ENCODE assay signal across 24 mouse cellular contexts in genomic region chr12:92926942-92927341, GRCm38 (mm10).
A peak's percentile ranks its signal among the peaks of the same experiment; 100 is the strongest.
DNase-seq lines count a peak whose midpoint lies in the region; ATAC-seq lines count a peak whose summit lies in the region.
"Had no signal": no experiment of that assay in that cellular context is flagged by ENCODE, and none has a peak within 500 bp of the region (broad histone marks: within the 10 kb centered on the region; RNA-seq: fewer than 3 reads in every experiment).

No protein-coding gene starts in this region.

- H3K4me1 ChIP-seq in heart, embryonic 15.5 days (replicated peaks) = no peaks in the 10 kb centered on the region
- no peaks in the 10 kb centered on the region for H3K4me1 ChIP-seq in midbrain, embryonic 15.5 days
- H3K4me1 ChIP-seq in midbrain, embryonic 11.5 days (ENCODE audit: control insufficient read depth, insufficient read depth, low read length) = no peaks in the 10 kb centered on the region
- H3K4me1 ChIP-seq: embryonic facial prominence, embryonic 15.5 days; midbrain, embryonic 12.5 days; neural tube, embryonic 15.5 days had no signal

- 19% methylated on average over 1 of the region's 1 CpGs for WGBS in heart, embryonic 15.5 days
- WGBS in midbrain, embryonic 15.5 days = 14% methylated on average over 1 of the region's 1 CpGs
- WGBS in midbrain, embryonic 11.5 days = 49% methylated on average over 1 of the region's 1 CpGs

- H3K4me3 ChIP-seq in heart, embryonic 15.5 days = no peak overlapping the region
- no peak overlapping the region for H3K4me3 ChIP-seq in midbrain, embryonic 15.5 days
- no peak overlapping the region for H3K4me3 ChIP-seq in midbrain, embryonic 11.5 days (ENCODE audit: low read depth, low read length)
- H3K4me3 ChIP-seq: embryonic facial prominence, embryonic 15.5 days; heart, adult 2 months; midbrain, embryonic 12.5 days; neural tube, embryonic 15.5 days had no signal

- H3K27me3 ChIP-seq in heart, embryonic 15.5 days = no peaks in the 10 kb centered on the region
- no peaks in the 10 kb centered on the region for H3K27me3 ChIP-seq in midbrain, embryonic 15.5 days (replicated peaks)
- H3K27me3 ChIP-seq in midbrain, embryonic 11.5 days (ENCODE audit: control insufficient read depth, insufficient read depth, low read length) = no peaks in the 10 kb centered on the region
- H3K27me3 ChIP-seq: embryonic facial prominence, embryonic 15.5 days; midbrain, embryonic 12.5 days; neural tube, embryonic 15.5 days had no signal

- H3K4me2 ChIP-seq in heart, embryonic 15.5 days = no peak overlapping the region
- no peak overlapping the region for H3K4me2 ChIP-seq in midbrain, embryonic 15.5 days
- H3K4me2 ChIP-seq in midbrain, embryonic 11.5 days = no peak overlapping the region
- H3K4me2 ChIP-seq: embryonic facial prominence, embryonic 15.5 days; hindbrain, embryonic 14.5 days; midbrain, embryonic 12.5 days; neural tube, embryonic 15.5 days had no signal

- H3K9me3 ChIP-seq in heart, embryonic 15.5 days (replicated peaks) = no peaks in the 10 kb centered on the region
- no peaks in the 10 kb centered on the region for H3K9me3 ChIP-seq in midbrain, embryonic 15.5 days
- no peaks in the 10 kb centered on the region for H3K9me3 ChIP-seq in midbrain, embryonic 11.5 days (ENCODE audit: control insufficient read depth, low read length)
- H3K9me3 ChIP-seq: embryonic facial prominence, embryonic 15.5 days; midbrain, embryonic 12.5 days; neural tube, embryonic 15.5 days had no signal

- H3K36me3 ChIP-seq in heart, embryonic 15.5 days = no peaks in the 10 kb centered on the region
- no peaks in the 10 kb centered on the region for H3K36me3 ChIP-seq in midbrain, embryonic 15.5 days (replicated peaks)
- no peaks in the 10 kb centered on the region for H3K36me3 ChIP-seq in midbrain, embryonic 11.5 days (ENCODE audit: control insufficient read depth, insufficient read depth, low read length)
- H3K36me3 ChIP-seq: embryonic facial prominence, embryonic 15.5 days; midbrain, embryonic 12.5 days; neural tube, embryonic 15.5 days had no signal

- no peak overlapping the region for H3K9ac ChIP-seq in heart, embryonic 15.5 days
- no peak overlapping the region for H3K9ac ChIP-seq in midbrain, embryonic 15.5 days
- no peak overlapping the region for H3K9ac ChIP-seq in midbrain, embryonic 11.5 days (ENCODE audit: low read length)
- H3K9ac ChIP-seq: embryonic facial prominence, embryonic 15.5 days; hindbrain, embryonic 14.5 days; midbrain, embryonic 12.5 days; neural tube, embryonic 15.5 days had no signal

- 0 out of 2 replicates have a peak, but pooled peaks have one; percentile 14 for ATAC-seq in heart, embryonic 15.5 days (replicated peaks; ENCODE audit: insufficient number of reproducible peaks, insufficient read depth, low FRiP score, low read depth)
- ATAC-seq in midbrain, embryonic 15.5 days (replicated peaks) = 0 out of 2 replicates have a peak, but pooled peaks have one; percentile 14
- no peak for ATAC-seq in midbrain, embryonic 11.5 days (ENCODE audit: low FRiP score)
- 0 out of 2 replicates have a peak, but pooled peaks have one; percentile 39 for ATAC-seq in erythroid progenitor cell, adult 5-6 weeks (replicated peaks; ENCODE audit: low FRiP score, poor library complexity, severe bottlenecking)
- ATAC-seq: CD4-positive, CD25-positive, alpha-beta regulatory T cell, adult 4 months; lung, postnatal 0 days had no signal

- no peak overlapping the region for H3K27ac ChIP-seq in heart, embryonic 15.5 days
- no peak overlapping the region for H3K27ac ChIP-seq in midbrain, embryonic 15.5 days
- H3K27ac ChIP-seq in midbrain, embryonic 11.5 days (ENCODE audit: low read depth, low read length) = no peak overlapping the region
- H3K27ac ChIP-seq: embryonic facial prominence, embryonic 15.5 days; heart, adult 2 months; hindbrain, embryonic 14.5 days; kidney, postnatal 0 days; midbrain, embryonic 12.5 days; neural tube, embryonic 15.5 days had no signal

- peak; percentile 26 to 29 for DNase-seq in cerebellum, postnatal 14 days
- no peak for DNase-seq in cerebellum, adult 11 months
- no peak for DNase-seq in heart, adult 9 months (ENCODE audit: low spot score in 2 of 2)
- no peak for DNase-seq in midbrain, embryonic 11.5 days (ENCODE audit: low spot score, missing footprints)
- DNase-seq: adrenal gland, postnatal 25 days; cerebellum, adult 18-20 months; gastrocnemius, postnatal 36 days; heart, adult 2 months; heart, postnatal 36 days; kidney, adult 2 months; layer of hippocampus, adult 9-11 months; left cerebral cortex, postnatal 4 days; right cerebral cortex, postnatal 25 days; spleen, adult 18-20 months had no signal

Comparison
In these comparisons a context has a peak if more than half of its experiments do, and no peak if none do; other contexts are left out.
1. DNase-seq: peak in cerebellum, postnatal 14 days (2 of 2); none in cerebellum, adult 11 months (single experiment), heart, adult 9 months (0 of 2) and midbrain, embryonic 11.5 days (single experiment).